Mouse (Mus musculus) lung, adult 2 months (tissue): ENCODE results near the gene Tec.

Experiments
- CTCF ChIP-seq: fragments of 200-500 bp; IDR thresholded peaks from 2 replicates; pipeline ENCODE4 v1.5.1; 2011; ENCODE audit warnings: mild to moderate bottlenecking, low read length, control low read depth; ENCODE audit not compliant: insufficient read depth
- POLR2A ChIP-seq: fragments of 200-500 bp; IDR thresholded peaks from 2 replicates; pipeline ENCODE4 v1.6.1; 2011; ENCODE audit warnings: low read depth, mild to moderate bottlenecking, control low read depth, low read length, borderline replicate concordance; ENCODE audit errors: extremely low read depth

DNA sequence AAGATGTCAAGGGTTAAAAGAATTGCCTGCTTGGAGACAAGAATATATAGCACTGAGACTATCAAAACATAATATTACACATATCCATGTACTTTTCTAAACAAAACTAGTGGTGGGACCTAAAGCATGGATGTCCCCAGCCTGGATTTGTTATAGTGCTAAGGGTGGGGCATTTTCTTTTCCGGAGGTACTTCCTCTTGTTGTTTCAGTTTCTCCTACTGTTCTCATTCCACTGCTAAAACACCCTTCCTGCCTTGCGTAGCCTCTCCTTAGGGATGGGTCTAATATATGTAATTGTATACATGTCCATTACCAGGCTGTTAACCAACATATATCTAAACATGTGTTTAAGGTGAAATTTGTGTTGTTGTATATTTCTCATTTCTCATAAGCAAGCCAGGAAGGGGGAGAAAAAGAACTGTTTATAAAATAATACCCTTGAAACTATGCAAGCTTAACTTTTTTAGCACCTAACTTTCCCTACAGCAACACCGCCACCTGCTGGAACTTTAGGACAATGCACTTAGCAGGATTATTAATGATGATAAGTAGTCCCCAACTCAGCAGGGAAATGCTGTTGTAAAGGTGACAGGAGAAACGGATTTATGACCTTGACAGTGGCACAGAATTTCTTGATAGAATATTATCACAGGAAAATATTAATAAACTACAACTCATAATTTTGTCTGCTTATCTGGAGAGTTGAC lies 157.6 kb downstream of the Tec start:
- TF ChIP-seq CTCF (peak; percentile 26; the same call in 1 of the 2 replicates), POLR2A (no peak)
